Mouse (Mus musculus) ovary, adult 18-20 months (tissue): ENCODE results near the gene Unc5cl.

ENCODE experiments used
- DNase-seq: peaks from one replicate; pipeline ENCODE4 v3.0.0; 2022; ENCODE audit warnings: low spot score, mixed read lengths

Gene Unc5cl

DNA sequence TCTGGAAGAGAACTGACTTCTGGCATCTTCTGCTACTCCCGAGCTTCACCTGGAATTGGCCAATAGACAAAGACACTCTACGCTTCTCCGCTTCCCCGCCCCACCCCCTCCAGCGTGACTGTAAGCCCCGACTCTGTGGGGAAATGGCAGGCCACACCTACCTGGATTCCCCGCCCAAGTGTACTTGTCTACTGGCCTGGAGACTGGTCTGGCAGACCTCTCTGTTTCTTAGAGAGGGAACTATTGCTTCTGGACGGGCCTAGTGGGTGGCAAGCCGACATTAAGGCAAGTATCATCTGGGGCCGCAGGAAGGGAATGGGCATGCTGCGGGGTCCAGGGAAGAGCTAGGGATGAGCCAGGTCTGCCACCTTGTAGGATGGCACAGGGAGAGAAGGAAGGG is at the start of gene Unc5cl:
Gene Unc5cl (plus strand): TSS at position 214 of the 400 bp plus-strand sequence.
- no peak for DNase-seq

DNA sequence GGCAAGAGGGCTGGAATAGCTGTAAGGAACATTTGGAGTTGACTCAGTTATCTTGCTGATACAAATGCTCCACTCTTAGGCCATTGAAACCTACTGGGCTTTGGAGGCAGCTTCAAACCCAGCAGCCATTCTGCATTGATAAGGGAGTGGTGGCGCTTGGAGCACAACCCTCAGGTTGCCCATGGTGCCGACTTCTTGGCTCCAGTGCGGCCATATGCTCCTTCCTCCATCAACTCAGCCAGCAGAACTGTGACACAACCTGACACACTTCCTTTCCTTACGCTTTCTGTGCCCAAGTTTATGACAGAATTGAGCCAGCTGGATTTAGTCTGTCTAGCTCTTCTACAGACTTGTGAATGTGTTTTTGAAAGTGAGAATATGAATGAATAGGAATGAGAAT is 47.5 kb upstream of the Unc5cl start:
- DNase-seq = no peak

DNA sequence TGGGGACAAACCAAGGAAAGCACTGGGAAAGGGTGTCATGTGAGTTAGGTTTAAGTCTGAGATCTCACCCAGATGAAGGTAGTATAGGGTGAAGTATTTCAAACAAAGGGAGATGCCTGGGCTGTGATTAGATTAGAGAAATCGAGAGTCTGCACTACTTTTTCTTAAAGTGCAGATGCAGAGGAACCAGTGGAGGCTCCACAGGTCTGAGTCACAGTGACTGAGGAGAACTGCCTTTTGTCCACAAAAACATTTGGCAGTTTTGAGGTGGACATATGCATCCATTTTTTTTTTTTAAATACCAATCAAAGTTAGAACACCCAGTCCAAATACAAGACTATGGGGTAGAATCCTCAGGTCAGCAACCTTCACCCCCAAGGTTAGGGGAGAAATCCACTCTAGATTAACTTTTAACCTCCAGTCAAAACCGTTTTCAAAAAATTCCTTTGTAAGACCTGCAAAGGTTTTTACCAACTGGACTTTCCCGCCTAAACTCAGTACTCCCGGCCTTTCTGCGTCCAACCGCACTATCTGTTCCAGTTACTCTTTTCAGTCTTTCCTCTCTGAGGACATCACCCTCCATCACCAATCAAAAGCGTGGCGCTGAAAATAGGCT is 46.7 kb upstream of the Unc5cl start:
- DNase-seq = no peak

DNA sequence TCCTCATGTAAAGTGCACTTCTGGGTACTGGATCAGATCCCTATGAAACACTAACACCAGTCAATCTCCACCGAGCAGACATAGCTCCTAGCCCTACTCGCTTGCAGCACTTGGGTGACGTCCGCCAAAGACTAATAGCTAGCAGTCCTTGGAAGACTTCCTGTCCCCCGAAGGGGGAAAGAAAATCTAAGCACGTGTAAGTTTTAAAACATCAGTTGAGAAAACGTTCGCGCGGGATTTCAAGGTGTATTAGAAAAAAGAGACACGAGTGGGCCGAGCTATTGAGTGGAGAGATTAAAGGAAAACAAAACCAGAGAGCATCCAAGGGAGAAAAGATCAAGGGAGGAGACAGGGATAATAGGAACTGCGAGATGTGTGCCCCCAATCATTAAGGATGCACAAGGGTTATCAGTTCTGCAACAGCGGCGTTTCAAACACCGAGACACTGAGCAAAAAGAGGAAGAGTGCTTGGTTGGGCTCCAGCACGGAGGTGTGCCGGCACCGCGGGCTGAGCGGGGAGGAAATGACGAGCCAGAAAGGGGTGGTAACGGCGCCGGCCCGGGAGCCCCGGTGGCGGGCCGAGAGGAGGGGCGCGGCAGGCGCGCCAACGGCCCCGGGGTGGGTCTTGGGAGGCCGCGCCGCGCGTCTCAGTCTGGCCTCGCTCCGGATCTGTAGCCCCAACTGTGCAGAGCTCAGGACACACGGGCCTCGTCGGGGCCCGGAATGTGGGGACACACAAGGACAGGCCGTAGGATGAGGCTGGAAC is 46.0 kb upstream of the Unc5cl start:
- DNase-seq = peak; percentile 54

DNA sequence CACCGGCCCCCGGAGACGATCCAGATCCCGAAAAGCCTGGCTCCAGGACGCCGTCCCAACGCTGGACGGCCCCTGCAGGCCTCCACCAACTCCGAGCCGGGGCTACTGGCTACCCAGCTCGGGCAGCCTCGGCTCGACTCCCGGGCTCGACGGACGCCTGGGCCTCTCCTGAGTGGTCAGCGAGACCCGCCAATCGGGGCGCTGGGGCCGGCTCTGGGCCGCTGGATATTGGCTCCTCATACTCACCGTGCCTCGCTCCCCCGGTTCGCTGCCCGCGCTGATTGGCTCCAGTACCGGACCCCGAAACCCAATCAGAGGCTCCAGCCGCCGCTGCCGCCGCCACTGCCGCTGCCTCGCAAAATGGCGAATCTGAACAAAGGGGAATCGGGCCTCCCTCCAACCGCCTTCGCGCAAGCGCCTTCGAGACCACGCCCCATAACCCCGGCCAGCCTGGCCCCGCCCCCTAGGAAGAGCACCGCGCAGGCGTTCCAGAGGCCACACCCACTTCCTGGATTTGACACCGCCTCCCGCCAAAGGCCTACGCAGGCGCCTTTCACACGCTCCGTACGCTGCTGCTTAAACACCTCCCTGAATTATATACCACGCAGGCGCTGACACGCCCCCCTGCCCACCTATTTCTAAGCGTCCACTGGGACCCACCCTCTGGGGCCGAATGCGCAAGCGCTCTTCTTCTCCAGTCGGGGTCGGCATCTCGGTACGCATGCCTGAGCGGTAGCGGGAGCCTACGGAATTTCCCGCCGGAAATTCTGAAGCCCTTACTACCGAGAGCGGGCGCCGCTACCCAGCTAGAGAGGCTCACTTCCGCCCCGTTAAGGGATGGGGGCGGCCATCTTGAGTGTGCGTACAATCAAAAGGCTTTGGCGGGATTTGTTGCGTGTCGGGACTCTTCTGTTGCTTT is 45.1 kb upstream of the Unc5cl start, which contains the start of the genes Nfya and Oard1:
Gene Nfya (minus strand): TSS at position 527 of the 919 bp plus-strand sequence.
Gene Oard1 (plus strand): TSS at position 635 of the 919 bp plus-strand sequence.
- DNase-seq = peak; percentile 99

DNA sequence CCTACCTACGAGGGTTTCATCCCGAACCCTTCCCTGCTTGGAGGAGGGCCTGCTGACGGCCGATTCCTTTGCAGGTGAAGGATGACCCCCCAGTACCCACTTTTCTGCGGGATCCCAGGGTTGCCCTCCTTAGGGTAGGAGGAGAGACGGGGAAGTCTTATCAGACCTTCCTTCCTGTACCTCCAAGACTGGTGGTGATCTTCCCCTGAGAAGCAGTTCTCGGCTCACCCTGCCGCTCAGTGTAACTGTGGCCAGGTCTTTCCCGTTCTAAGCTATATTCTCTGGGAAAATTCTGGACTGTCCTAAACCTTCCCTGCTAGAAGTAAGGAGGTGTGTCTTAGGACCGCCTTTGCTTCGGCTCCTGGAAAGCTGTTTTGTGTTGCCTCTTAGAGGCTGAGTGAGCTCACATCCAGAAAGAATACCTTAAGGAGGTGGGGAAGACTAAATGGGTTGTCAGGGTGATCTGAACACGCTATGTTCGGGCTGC is 44.4 kb upstream of the Unc5cl start:
- no peak for DNase-seq

DNA sequence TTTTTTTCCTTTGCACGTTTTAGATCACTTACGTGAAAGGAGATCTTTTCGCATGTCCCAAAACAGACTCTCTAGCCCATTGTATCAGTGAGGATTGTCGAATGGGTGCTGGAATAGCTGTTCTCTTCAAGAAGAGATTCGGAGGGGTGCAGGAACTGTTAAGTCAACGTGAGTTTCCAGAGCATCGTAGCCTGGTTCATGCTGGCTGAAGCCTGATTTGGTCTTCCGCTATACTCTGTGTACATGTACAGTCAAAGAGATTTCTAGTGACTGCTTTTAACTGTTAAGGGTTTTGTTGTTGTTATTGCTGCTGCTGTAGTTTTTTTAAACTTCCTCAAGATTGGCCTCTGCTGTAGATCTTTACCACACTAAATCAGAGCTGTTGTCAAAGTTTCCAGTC is 43.5 kb upstream of the Unc5cl start:
- DNase-seq = no peak

DNA sequence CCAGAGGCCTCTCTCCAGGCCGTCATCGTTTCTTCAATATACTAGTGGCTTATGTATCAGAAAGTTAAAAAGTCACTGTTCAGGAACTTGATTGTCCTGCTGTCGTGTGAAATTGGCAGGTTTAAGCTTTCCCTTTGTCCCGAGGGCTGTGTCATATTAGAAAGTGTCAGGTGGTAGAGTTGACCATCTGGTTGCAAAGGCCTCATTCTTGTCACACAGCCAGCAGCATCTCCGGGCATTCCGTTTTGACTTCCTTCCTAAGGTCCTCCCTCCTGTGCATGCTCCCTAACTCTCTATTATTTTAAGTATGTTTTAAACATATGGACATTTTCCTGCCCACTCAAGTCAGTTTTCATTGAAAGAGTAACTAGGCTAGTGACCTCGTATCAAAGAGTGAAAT is 38.7 kb upstream of the Unc5cl start:
- DNase-seq = no peak

DNA sequence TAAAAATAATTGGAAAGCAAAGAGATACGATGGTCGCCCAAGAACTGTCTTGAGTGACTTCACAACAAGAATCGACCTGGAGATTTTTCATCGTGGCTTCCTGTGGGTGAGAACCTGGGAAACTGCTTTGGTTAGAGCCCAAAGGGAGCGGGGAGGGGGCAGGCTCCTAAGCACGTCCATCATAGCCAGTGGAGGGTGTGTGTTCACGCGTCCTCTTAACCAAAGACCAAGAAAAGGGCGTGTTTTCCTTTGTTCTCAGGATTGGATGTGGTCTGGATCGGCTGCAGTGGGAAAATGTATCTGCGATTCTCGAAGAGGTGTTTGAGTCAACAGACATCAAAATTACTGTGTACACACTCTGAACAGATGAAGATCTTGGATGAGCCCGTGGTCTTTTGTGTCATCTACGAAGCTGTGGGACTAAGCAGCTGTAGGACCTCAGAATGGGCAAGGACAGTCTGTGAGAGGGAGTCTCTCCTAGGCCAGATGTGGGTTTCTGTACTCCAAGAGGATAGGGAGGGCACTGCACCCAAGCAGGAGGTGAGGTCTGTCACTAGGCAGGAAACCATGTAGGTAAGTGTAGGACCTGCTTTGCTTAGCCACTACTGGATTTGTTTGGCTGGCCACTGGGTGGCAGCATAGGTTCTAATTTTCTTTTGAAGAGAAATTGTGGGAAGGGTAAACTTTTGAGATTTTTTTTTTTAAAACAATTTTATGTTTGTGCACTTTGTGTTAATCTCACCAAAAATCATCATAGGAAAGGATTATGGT is 38.1 kb upstream of the Unc5cl start:
- no peak for DNase-seq

DNA sequence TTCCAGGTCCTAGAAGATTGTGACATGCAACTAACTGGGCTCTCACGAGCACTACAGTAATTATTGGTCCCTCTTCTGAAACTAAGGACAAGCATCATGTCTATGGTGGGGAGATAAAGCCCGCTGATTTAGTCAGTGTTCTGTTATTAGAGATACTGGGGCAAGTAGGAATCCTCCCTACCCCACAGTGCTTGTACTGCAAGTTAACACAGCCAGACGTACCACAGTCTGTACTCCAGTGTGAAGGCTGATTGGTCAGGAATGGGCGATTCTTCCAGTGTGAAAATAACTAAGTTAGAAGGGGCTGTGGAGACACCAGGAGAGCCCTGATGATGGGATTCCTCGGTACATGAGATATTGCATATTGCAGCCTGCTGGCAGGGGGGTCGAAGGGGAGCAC is 37.2 kb upstream of the Unc5cl start:
- no peak for DNase-seq

DNA sequence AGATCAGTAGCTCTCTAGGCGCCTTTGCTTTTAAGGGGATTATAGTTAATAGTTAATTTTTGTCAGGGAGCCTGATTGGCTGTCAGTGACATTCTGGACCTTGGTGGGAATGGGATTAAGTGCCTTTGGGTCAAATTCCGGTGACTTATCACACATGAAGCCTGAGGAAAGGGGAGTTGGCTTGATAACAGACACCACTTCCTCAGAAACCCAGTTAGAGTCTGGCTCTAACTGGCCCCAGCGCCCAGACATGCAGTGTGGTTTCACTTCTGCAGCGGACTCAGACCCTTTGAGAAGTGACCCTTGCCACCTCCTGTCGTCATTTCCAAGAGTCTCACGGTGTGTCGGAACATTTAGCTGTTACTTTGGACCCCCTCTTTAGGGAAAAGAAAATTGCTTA is 36.5 kb upstream of the Unc5cl start:
- DNase-seq = no peak

DNA sequence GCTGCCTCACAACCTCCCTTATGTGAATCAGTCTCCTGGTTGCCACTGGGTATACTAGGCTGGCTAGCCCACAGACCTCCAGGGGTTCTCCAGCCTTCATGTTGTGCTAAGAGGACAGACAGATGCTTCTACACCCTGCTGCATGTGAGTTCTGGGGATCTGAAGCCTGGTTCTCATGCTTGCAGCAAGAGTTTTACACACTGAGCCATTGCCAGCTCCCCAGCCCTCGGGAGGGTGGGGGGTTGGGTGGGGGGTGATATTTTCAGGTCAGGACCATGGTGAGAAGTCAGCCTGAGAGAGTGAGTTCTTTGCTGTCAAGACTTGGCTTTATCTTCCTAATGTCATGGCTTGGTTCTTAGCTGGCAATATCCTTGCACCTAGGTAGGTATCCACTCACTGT is 35.9 kb upstream of the Unc5cl start:
- DNase-seq = no peak

DNA sequence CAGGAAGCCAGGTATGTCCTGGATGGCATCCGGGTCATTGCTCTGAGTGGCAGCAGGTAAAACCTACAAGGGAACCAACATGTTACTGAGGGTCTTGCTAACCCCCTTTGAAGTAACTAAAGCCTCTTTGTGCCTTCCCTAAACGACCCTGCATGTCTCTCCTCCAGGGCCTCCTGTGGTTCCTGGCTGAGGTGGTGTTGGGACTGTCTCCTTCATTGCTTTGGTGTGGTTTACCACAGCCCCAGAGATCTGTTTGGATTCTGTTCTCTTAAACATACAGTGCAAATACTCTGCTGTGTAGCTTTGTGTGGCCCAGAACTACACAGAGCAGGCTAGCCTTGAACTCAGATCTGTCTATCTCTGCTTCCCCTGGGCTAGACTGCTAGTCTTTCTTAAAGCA is 35.1 kb upstream of the Unc5cl start:
- no peak for DNase-seq

DNA sequence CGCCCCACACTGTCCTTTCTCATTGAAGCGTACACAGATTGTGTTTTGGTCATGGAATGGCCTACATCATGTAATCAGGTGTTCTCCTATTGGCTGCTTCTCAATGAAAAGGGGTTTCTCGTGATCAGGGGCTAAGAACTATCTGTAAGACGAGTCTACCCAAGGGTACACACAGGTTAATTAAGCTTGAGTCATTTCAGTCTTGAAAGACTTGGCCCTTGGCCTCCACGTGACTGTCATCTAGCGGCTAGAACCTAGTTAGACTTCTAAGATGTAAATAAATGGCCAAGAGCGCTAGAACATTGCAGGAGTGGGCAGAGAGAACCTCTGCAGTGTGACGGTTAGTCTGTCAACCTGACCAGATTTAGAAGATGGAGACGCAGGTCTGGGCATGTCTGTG is 30.5 kb upstream of the Unc5cl start:
- DNase-seq = no peak

DNA sequence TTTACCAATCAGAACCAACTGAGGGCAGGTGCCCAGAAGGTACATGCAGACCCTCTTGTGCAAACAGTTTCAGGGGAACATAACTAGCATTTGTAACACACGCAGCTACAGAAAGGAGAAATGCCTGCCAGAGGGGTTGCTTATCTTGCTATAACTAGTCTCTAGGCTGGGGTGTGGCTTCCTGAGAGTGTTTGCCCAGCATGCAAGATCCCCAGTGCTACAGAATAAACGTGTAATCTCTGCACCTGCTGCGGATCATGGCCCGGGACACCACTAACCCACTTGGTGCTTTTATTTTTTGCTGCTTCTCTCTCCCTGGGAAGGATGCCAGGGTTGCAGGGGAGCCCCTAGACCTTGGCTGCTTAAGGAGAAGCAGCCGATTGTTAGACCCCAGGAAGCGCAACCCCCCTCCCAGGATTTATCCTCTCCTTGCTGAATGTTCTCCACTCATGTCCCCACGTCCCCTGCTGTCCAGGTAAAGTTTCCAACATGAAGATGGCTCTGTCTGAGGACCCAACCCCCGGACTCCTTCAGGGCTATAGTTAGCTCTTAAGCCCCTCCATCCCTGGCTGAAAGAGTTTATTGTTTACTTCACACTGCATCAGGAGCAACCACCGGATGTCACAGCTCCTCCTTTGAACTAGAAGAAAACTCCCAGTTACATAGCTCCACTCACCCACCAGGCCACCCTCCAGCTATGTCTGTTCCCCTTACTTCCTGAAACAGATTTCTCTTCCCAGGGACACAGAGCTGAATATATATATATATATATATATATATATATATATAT is 28.7 kb upstream of the Unc5cl start:
- no peak for DNase-seq

DNA sequence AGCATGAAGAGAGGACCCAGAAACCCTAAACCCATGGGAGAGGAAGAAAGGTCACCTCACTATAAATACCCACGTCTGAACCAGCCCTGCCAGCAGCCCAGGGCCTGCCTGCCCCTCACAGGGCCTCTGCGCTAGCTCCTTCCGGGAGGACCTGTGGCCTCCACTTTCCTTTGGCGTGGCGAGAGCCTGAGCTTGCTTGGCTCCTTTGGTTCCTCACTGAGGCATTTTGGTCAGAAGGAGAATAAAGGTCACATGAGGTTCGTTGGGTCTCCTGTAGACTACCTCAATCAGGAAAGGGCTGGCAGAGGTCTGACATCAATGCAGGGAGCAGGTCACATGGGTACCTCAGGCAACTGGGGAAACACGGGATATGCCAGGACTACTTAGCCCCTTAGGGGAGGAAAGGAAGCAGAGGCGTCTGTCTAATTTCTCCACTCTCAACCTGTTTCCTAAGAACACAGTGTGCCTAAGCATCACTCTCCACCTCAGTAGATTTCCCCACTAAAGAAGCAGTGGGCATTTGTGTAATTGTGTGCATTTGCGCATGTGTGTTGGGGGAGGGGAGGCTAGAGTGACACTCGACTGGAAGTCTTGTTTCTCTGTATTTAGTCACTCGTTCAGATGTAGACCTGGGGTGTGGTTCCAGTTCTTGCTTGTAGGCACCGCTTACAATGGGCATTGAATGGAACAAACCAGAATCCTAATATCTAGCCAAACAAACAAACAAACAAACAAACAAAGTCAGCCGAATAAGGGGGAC is 27.5 kb upstream of the Unc5cl start:
- no peak for DNase-seq

DNA sequence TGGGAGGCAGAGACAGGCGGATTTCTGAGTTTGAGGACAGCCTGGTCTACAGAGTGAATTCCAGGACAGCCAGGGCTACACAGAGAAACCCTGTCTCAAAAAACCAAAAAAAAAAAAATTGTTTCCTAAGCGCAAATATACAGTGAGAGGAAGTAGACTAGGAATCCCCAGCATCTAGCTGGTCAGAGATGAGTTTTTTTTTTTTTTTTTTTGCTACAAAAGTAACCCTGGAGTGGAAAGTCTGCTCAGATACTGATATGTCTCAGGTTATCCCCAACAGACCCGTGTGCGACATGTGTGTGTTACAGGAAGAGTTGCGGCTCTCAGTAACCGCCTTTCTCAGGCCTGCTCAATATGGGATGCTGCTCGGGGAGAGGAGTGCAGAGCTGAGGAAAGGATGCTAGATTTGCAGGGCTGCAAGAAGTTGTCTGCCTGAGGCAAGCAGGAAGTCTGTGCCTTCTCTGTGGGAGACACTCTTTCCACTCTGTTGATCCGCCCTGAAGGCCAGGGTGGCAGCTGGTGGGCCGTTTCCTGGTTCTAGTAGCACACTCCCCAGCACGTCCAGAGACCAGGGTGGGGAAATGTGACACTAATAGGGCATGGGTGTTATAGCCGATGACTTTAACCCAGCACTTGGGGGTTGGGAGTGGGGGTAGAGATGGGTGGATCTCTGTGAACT is 26.7 kb upstream of the Unc5cl start:
- DNase-seq = no peak

DNA sequence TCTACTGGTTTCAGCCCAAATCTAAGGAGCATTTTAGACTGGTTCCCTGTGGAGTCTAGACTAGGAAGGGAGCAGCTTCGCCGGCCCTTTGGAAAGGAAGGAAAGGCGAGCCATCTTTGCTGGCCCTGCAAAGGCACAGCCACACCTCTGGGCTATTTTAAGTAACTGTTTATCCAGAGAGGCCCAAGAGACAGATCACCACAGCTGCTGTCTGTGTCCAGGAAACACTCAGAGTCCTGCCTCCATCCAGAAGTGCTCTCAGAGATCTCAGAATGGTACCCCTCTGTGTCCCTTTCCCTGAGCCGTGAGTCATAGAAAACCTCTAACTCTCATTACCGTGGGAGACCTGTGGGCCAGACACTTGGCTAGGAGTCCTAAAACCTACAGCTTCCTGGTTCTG is 24.3 kb upstream of the Unc5cl start:
- no peak for DNase-seq

DNA sequence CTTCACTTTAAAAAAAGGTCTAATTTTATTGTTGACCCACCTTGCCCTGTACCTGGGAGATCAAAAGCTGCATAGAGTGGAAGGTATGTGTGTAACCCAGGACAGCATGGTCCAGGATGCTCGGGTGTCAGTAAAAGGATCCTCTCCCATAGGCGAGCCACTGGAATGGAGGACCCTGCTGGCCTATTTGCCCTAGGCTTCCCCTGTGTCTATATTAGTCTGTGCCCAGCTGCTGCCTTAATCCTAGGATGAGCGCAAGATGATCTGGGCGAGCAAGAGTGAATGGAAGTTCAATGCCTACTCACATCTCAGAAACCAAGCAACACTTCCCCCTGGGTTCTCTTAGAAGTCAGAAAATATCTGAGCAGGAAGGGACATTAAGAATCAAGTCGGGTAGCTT is 23.6 kb upstream of the Unc5cl start:
- no peak for DNase-seq
